Mouse (Mus musculus): Measurements from ENCODE around the gene Sept3. TPM values are rescaled to one million over a fixed set of nuclear protein-coding genes. Genes with fewer than 3 reads are reported as not detected.

Gene Sept3
- polyA plus RNA-seq, 1 experiment from 2014 or later: 4.9 TPM

- H3K27ac ChIP-seq (replicated peaks in 1 of 2; ENCODE audit: control insufficient read depth in 1 of 2, insufficient read depth in 1 of 2, low read depth in 2 of 2, low read length in 2 of 2): no peak overlapping the region
- no peak overlapping the region for H3K9ac ChIP-seq (ENCODE audit: low read length)
- H3K4me2 ChIP-seq (ENCODE audit: low read length): no peak overlapping the region
- no peak for ATAC-seq (ENCODE audit: insufficient number of reproducible peaks, insufficient read depth, low FRiP score, low read depth)
- H3K36me3 ChIP-seq (ENCODE audit: control insufficient read depth, insufficient read depth, low read length): peaks cover 11% of the 10 kb centered on the region
- no peaks in the 10 kb centered on the region for H3K9me3 ChIP-seq (ENCODE audit: control insufficient read depth, low read length)
- 91% methylated on average over 27 of the region's 27 CpGs for WGBS
- no peaks in the 10 kb centered on the region for H3K27me3 ChIP-seq (ENCODE audit: control insufficient read depth, insufficient read depth, low read length)
- H3K4me3 ChIP-seq (ENCODE audit: control insufficient read depth in 1 of 2, insufficient read depth in 1 of 2, low read depth in 1 of 2, low read length in 2 of 2): no peak overlapping the region
- H3K4me1 ChIP-seq (ENCODE audit: control insufficient read depth in 2 of 2, insufficient read depth in 2 of 2, low read length in 2 of 2): peaks cover 26 to 30% of the 10 kb centered on the region in 2 experiments
These were observed 68.9 kb downstream of the Sept3 start for GRCm38 (mm10) chr15:82343368-82344287.

Other genes starting within 250 kb of the Sept3 start
- 19.8 and 21.8 TPM in 2 replicates for gene Desi1, start 241.0 kb upstream of the Sept3 start, polyA plus RNA-seq (2014; fragmentation: Nextera tagmentation; extraction: Ambion mirVana)
- 160 and 178 TPM in 2 replicates for gene Snu13, start 227.3 kb upstream of the Sept3 start, polyA plus RNA-seq (2014; fragmentation: Nextera tagmentation; extraction: Ambion mirVana)
- gene 4930407I10Rik, start 215.7 kb upstream of the Sept3 start, polyA plus RNA-seq (2014; fragmentation: Nextera tagmentation; extraction: Ambion mirVana): not detected in 2 replicates
- not detected in 2 replicates for gene Mei1, start 204.9 kb upstream of the Sept3 start, polyA plus RNA-seq (2014; fragmentation: Nextera tagmentation; extraction: Ambion mirVana)
- gene Ccdc134, start 147.0 kb upstream of the Sept3 start, polyA plus RNA-seq (2014; fragmentation: Nextera tagmentation; extraction: Ambion mirVana): 7.1 and 8.5 TPM in 2 replicates
- gene Srebf2, start 127.7 kb upstream of the Sept3 start, polyA plus RNA-seq (2014; fragmentation: Nextera tagmentation; extraction: Ambion mirVana): 59.8 and 62.1 TPM in 2 replicates
- 0.22 and 0.42 TPM in 2 replicates for gene Shisa8, start 62.1 kb upstream of the Sept3 start, polyA plus RNA-seq (2014; fragmentation: Nextera tagmentation; extraction: Ambion mirVana)
- 0.11 and 0.16 TPM in 2 replicates for gene Tnfrsf13c, start 50.5 kb upstream of the Sept3 start, polyA plus RNA-seq (2014; fragmentation: Nextera tagmentation; extraction: Ambion mirVana)
- 67.7 and 73.0 TPM in 2 replicates for gene Cenpm, start 30.1 kb upstream of the Sept3 start, polyA plus RNA-seq (2014; fragmentation: Nextera tagmentation; extraction: Ambion mirVana)
- gene 1500009C09Rik, start 22.5 kb upstream of the Sept3 start, polyA plus RNA-seq (2014; fragmentation: Nextera tagmentation; extraction: Ambion mirVana): not detected in 2 replicates
- gene Wbp2nl, start 24.1 kb downstream of the Sept3 start, polyA plus RNA-seq (2014; fragmentation: Nextera tagmentation; extraction: Ambion mirVana): 0.28 TPM in 1 of 2 replicates, not detected in the other
- gene Naga, start 64.0 kb downstream of the Sept3 start, polyA plus RNA-seq (2014; fragmentation: Nextera tagmentation; extraction: Ambion mirVana): 47.4 and 48.7 TPM in 2 replicates
- gene Pheta2, start 64.0 kb downstream of the Sept3 start, polyA plus RNA-seq (2014; fragmentation: Nextera tagmentation; extraction: Ambion mirVana): 7.3 and 7.5 TPM in 2 replicates
- gene Smdt1, start 64.1 kb downstream of the Sept3 start, polyA plus RNA-seq (2014; fragmentation: Nextera tagmentation; extraction: Ambion mirVana): 365 and 384 TPM in 2 replicates
- gene Ndufa6, start 79.4 kb downstream of the Sept3 start, polyA plus RNA-seq (2014; fragmentation: Nextera tagmentation; extraction: Ambion mirVana): 667 and 735 TPM in 2 replicates
- 8.6 and 9.2 TPM in 2 replicates for gene Cyp2d22, start 105.4 kb downstream of the Sept3 start, polyA plus RNA-seq (2014; fragmentation: Nextera tagmentation; extraction: Ambion mirVana)
- not detected in 2 replicates for gene Cyp2d11, start 119.1 kb downstream of the Sept3 start, polyA plus RNA-seq (2014; fragmentation: Nextera tagmentation; extraction: Ambion mirVana)
- not detected in 2 replicates for gene Cyp2d10, start 132.3 kb downstream of the Sept3 start, polyA plus RNA-seq (2014; fragmentation: Nextera tagmentation; extraction: Ambion mirVana)
- not detected in 2 replicates for gene Cyp2d9, start 158.5 kb downstream of the Sept3 start, polyA plus RNA-seq (2014; fragmentation: Nextera tagmentation; extraction: Ambion mirVana)

Data from heart, embryonic 14.5 days (tissue).